Mouse (Mus musculus) testis, adult 2 months (tissue): Measurements from ENCODE around the gene Cfap299.

Source experiments
- CTCF ChIP-seq: fragments of 200-500 bp; IDR thresholded peaks from 2 replicates; pipeline ENCODE4 v1.5.1; 2012; ENCODE audit warnings: low read depth, mild to moderate bottlenecking, inconsistent platforms, low read length, moderate library complexity; ENCODE audit not compliant: control insufficient read depth, insufficient read depth, insufficient replicate concordance
- POLR2A ChIP-seq: fragments of 200-500 bp; IDR thresholded peaks from 2 replicates; pipeline ENCODE4 v1.6.1; 2012; ENCODE audit warnings: low read depth, mild to moderate bottlenecking, inconsistent platforms, low read length, moderate library complexity; ENCODE audit not compliant: control insufficient read depth

DNA sequence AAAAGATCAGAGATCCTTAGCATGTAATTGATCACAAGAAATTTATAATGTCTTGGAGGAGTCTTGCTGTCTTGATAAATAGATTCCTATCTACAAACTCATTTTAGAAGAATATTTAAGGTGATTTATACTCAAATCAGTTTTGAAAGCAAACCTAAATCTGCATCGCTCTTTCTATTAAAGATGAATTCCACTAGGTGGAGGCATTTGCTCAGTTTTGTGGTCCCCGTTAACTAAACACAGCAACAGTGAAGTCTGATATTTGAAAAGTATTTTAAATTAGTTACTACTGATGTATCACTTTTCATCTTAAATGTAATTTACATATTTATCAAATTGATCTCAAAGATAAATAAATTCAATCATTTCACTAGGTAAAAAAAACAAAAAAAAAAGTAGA, 15.5 kb downstream of the Cfap299 start:
- TF ChIP-seq POLR2A = no peak
- no peak for TF ChIP-seq CTCF
